Mouse (Mus musculus) liver, postnatal 0 days (tissue): ENCODE measurements around the gene Mark3. TPM values are rescaled to one million over a fixed set of nuclear protein-coding genes. Genes with fewer than 3 reads are reported as not detected.

ENCODE experiments used
- ATAC-seq: fragments of 200-750 bp; cut with Nextera tagmentation; 2 replicates; pipeline ENCODE4 v1.8.0; 2017; ENCODE audit warnings: mild to moderate bottlenecking, moderate library complexity
- DNase-seq: peaks from one replicate; pipeline ENCODE4 v3.0.0-alpha.2; 2016
- H3K27ac ChIP-seq: fragments of 300-500 bp; sonication (generic); 2 replicates; pipeline ENCODE4 v1.5.1; 2014; ENCODE audit warnings: antibody characterized with exemption, moderate library complexity, mild to moderate bottlenecking, low read depth
- H3K27me3 ChIP-seq: fragments of 300-500 bp; sonication (generic); 2 replicates; pipeline ENCODE4 v1.6.1; 2014; ENCODE audit warnings: low read length, control low read depth, mixed read lengths; ENCODE audit not compliant: insufficient read depth
- H3K36me3 ChIP-seq: fragments of 300-500 bp; sonication (generic); replicated peaks from 2 replicates; pipeline ENCODE4 v1.6.1; 2014; ENCODE audit warnings: mild to moderate bottlenecking, control low read depth, low read length, moderate library complexity, mixed read lengths; ENCODE audit not compliant: insufficient read depth
- H3K4me1 ChIP-seq: fragments of 300-500 bp; sonication (generic); 2 replicates; pipeline ENCODE4 v1.6.1; 2014; ENCODE audit warnings: antibody characterized with exemption, mild to moderate bottlenecking, control low read depth; ENCODE audit not compliant: insufficient read depth
- H3K4me2 ChIP-seq: fragments of 300-500 bp; sonication (generic); 2 replicates; pipeline ENCODE4 v1.6.1; 2014; ENCODE audit warnings: low read depth, mild to moderate bottlenecking, low read length, moderate library complexity, mixed read lengths
- H3K4me3 ChIP-seq: fragments of 300-500 bp; sonication (generic); 2 replicates; pipeline ENCODE4 v1.5.1; 2014; ENCODE audit warnings: low read depth, low read length
- H3K9ac ChIP-seq: fragments of 300-500 bp; sonication (generic); replicated peaks from 2 replicates; pipeline ENCODE4 v1.6.1; 2014; ENCODE audit warnings: mild to moderate bottlenecking, moderate library complexity
- H3K9me3 ChIP-seq: fragments of 300-500 bp; sonication (generic); 2 replicates; pipeline ENCODE4 v1.6.1; 2016; ENCODE audit warnings: mild to moderate bottlenecking, control low read depth, low read length, mixed read lengths
- CTCF ChIP-seq: sonication (generic); IDR thresholded peaks from 2 replicates; pipeline ENCODE4 v1.5.1; 2016; ENCODE audit warnings: antibody characterized with exemption, low read depth
- EP300 ChIP-seq: IDR thresholded peaks from 2 replicates; pipeline ENCODE4 v1.6.1; 2016; ENCODE audit warnings: antibody characterized with exemption, low read depth, mild to moderate bottlenecking
- WGBS: fragments of 180-500 bp; shearing (Covaris S2); extraction: QIAGEN DNeasy Blood & Tissue Kit; methylation state at CpG from one replicate; pipeline ENCODE4 v1.1.7; 2014; ENCODE audit not compliant: insufficient replicate concordance; 5-methylcytosine and 5-hydroxymethylcytosine counted together
- polyA plus RNA-seq: library from polyadenylated mRNA; unstranded; fragments of >200 nt; fragmentation: Nextera tagmentation; extraction: Ambion mirVana; gene quantifications from 2 replicates; pipeline ENCODE4 v1.2.1, GENCODE M21; 2015

Gene Mark3
- polyA plus RNA-seq, 1 experiment from 2014 or later, result 9.5 TPM

- Histone ChIP-seq H3K36me3 (no peaks in the 10 kb centered on the region; the same call in 1 of the 2 replicates), H3K9me3 (no peaks in the 10 kb centered on the region), H3K4me2 (no peak overlapping the region), H3K27me3 (no peaks in the 10 kb centered on the region), H3K4me3 (no peak overlapping the region), H3K4me1 (peaks cover under 1% of the 10 kb centered on the region), H3K27ac (no peak overlapping the region; the same call in 1 of the 2 replicates), H3K9ac (no peak overlapping the region)
- ATAC-seq (no peak), DNase-seq (no peak)
- 69% methylated on average over 17 of the region's 17 CpGs for WGBS
- TF ChIP-seq EP300, result no peak
Observed at GRCm38 (mm10) chr12:111663228-111664143, 89.2 kb downstream of the Mark3 start.

GRCm38 (mm10) chr12:111664144-111664634 lies 89.9 kb downstream of the Mark3 start:
- ATAC-seq, result no peak
- H3K4me2 ChIP-seq, result no peak overlapping the region
- H3K9me3 ChIP-seq, result no peaks in the 10 kb centered on the region
- no peak overlapping the region for H3K27ac ChIP-seq
- DNase-seq, result no peak
- H3K4me1 ChIP-seq, result peaks cover 8% of the 10 kb centered on the region
- no peaks in the 10 kb centered on the region for H3K36me3 ChIP-seq
- no peak overlapping the region for H3K4me3 ChIP-seq
- WGBS, result 67% methylated on average over 6 of the region's 6 CpGs
- no peak for TF ChIP-seq EP300
- TF ChIP-seq CTCF, result no peak
- no peak overlapping the region for H3K9ac ChIP-seq
- H3K27me3 ChIP-seq, result no peaks in the 10 kb centered on the region

DNA sequence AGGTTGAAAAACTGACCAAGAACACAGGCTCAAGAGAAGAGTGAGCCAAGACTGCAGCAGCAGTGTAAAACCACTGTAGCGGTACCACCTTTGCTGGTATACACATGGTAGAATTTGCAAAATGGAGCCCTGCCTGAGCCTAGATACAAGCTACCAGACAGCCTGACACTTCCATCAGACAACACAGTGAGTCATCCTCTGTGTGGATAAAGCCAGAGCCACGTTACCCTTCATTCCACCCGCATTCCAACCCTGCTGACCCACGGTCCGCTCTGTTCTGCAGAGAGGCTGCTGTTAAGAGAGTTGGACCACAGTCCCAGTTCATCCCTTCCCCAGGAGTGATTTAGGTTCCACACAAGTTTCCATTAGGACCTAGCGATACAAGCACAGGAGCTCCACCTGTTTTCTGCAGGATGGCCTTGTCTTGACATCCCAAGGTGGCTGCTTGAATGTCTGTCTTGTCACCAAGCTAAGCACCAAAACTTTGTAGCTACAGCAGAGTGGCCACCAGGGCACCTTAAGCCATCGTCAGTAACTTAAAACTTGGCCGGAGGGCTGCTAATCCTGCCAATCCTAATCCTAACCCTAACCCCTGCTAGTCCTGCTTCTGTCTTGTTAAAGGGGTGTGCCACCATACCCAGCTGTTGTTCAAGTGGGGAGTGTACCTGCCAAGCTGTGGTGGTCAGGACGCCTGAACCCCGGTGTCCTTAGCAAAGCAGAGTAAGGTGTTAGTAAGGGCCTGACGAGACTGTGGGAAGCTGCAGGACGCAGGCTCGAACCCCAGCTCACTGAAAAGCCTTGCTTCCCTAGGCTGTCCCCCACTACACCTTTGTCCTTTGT lies 90.9 kb downstream of the Mark3 start:
- WGBS, result 81% methylated on average over 13 of the region's 13 CpGs
- ATAC-seq (no peak), DNase-seq (no peak)
- Histone ChIP-seq H3K27ac (no peak overlapping the region), H3K4me1 (peaks cover 10% of the 10 kb centered on the region), H3K4me2 (no peak overlapping the region), H3K27me3 (peaks cover 4% of the 10 kb centered on the region), H3K9me3 (no peaks in the 10 kb centered on the region), H3K4me3 (no peak overlapping the region), H3K9ac (no peak overlapping the region), H3K36me3 (no peaks in the 10 kb centered on the region)
- TF ChIP-seq CTCF (no peak), EP300 (no peak)

- ATAC-seq (no peak), DNase-seq (no peak)
- no peak overlapping the region for H3K4me2 ChIP-seq
- 72% methylated on average over 13 of the region's 13 CpGs for WGBS
- TF ChIP-seq CTCF, result no peak
- TF ChIP-seq EP300, result no peak
- H3K27ac ChIP-seq, result no peak overlapping the region
- no peak overlapping the region for H3K4me3 ChIP-seq
- H3K4me1 ChIP-seq, result peaks cover 19% of the 10 kb centered on the region
- no peak overlapping the region for H3K9ac ChIP-seq
- H3K36me3 ChIP-seq, result no peaks in the 10 kb centered on the region
- H3K9me3 ChIP-seq, result no peaks in the 10 kb centered on the region
- peaks cover 15% of the 10 kb centered on the region for H3K27me3 ChIP-seq
Observed at GRCm38 (mm10) chr12:111666380-111666779, 92.1 kb downstream of the Mark3 start.

DNA sequence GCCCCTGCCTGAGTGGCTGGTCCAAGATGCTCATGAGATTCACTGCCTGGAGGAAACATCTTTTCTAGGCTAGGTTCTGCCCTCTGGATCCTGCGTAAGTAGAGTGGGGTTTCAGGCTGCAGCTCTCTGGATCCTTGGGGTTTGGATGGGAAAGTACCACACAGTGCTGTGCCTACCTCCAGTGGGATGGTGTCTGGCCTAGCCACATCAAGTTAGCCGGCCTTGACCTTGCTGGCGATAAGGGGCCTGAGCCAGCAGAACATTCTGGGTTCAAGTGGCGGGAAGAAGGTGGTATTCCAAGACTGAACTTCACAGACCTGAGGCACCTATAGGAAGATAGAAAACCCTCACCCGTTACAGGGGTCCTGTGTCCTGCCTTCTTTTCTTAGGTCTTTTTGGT lies 93.1 kb downstream of the Mark3 start:
- ATAC-seq (no peak), DNase-seq (no peak)
- 77% methylated on average over 5 of the region's 5 CpGs for WGBS
- no peak overlapping the region for H3K4me3 ChIP-seq
- H3K4me1 ChIP-seq, result peaks cover 29% of the 10 kb centered on the region
- H3K9me3 ChIP-seq, result no peaks in the 10 kb centered on the region
- H3K27ac ChIP-seq, result no peak overlapping the region
- H3K9ac ChIP-seq, result no peak overlapping the region
- no peaks in the 10 kb centered on the region for H3K36me3 ChIP-seq
- TF ChIP-seq CTCF, result no peak
- TF ChIP-seq EP300, result no peak
- H3K4me2 ChIP-seq, result no peak overlapping the region
- H3K27me3 ChIP-seq, result peaks cover 26% of the 10 kb centered on the region

- ATAC-seq (peak; percentile 73), DNase-seq (peak; percentile 95)
- 0% methylated on average over 8 of the region's 8 CpGs for WGBS
- Histone ChIP-seq H3K36me3 (no peaks in the 10 kb centered on the region), H3K9me3 (no peaks in the 10 kb centered on the region), H3K27ac (peak overlapping the region; percentile 74), H3K27me3 (peaks cover 35% of the 10 kb centered on the region), H3K9ac (no peak overlapping the region; the same call in 1 of the 2 replicates), H3K4me3 (peak overlapping the region; percentile 7; the same call in 1 of the 2 replicates), H3K4me1 (peaks cover 32% of the 10 kb centered on the region), H3K4me2 (peak overlapping the region; percentile 68)
- no peak for TF ChIP-seq EP300
- TF ChIP-seq CTCF, result peak; percentile 97
Observed at GRCm38 (mm10) chr12:111668457-111668912, 94.2 kb downstream of the Mark3 start.
